Mouse (Mus musculus) thymus, postnatal 4 days (tissue): Measurements from ENCODE around the gene D330045A20Rik.
"Not testable (repeated sequence)": the region's sequence is repeated elsewhere in the genome, so short reads cannot be mapped to it uniquely, and the experiment has no call there.

Source experiments
- DNase-seq: peaks from one replicate; pipeline ENCODE4 v3.0.0; 2021

D330045A20Rik gene

GRCm38 (mm10) chrX:139480022-139480894 lies at the start of gene D330045A20Rik:
TSS of gene D330045A20Rik (plus strand) at chrX:139480367.
- DNase-seq = no peak

- DNase-seq = no peak
Observed at GRCm38 (mm10) chrX:139432550-139432949, 47.6 kb upstream of the D330045A20Rik start.

GRCm38 (mm10) chrX:139435202-139435601 lies 45.0 kb upstream of the D330045A20Rik start:
- no peak for DNase-seq

GRCm38 (mm10) chrX:139441057-139441456 lies 39.1 kb upstream of the D330045A20Rik start:
- DNase-seq = not testable (repeated sequence)

GRCm38 (mm10) chrX:139456812-139457211 lies 23.4 kb upstream of the D330045A20Rik start:
- no peak for DNase-seq

GRCm38 (mm10) chrX:139482083-139482482 lies 1.9 kb downstream of the D330045A20Rik start:
- no peak for DNase-seq

GRCm38 (mm10) chrX:139484974-139485373 lies 4.8 kb downstream of the D330045A20Rik start:
- DNase-seq = no peak

- DNase-seq = no peak
Observed at GRCm38 (mm10) chrX:139516156-139516555, 36.0 kb downstream of the D330045A20Rik start.

GRCm38 (mm10) chrX:139519251-139519650 lies 39.1 kb downstream of the D330045A20Rik start:
- DNase-seq = no peak

- DNase-seq = no peak
Observed at GRCm38 (mm10) chrX:139524303-139525091, 44.3 kb downstream of the D330045A20Rik start.

GRCm38 (mm10) chrX:139525724-139526123 lies 45.6 kb downstream of the D330045A20Rik start:
- DNase-seq = no peak

GRCm38 (mm10) chrX:139526984-139527383 lies 46.8 kb downstream of the D330045A20Rik start:
- no peak for DNase-seq

GRCm38 (mm10) chrX:139529678-139530077 lies 49.5 kb downstream of the D330045A20Rik start:
- DNase-seq = no peak

GRCm38 (mm10) chrX:139532293-139532692 lies 52.1 kb downstream of the D330045A20Rik start:
- no peak for DNase-seq

- no peak for DNase-seq
Observed at GRCm38 (mm10) chrX:139537641-139538397, 57.7 kb downstream of the D330045A20Rik start.

- DNase-seq = no peak
Observed at GRCm38 (mm10) chrX:139543726-139544125, 63.6 kb downstream of the D330045A20Rik start.

- no peak for DNase-seq
Observed at GRCm38 (mm10) chrX:139550456-139550855, 70.3 kb downstream of the D330045A20Rik start.

- DNase-seq = no peak
Observed at GRCm38 (mm10) chrX:139552090-139552489, 71.9 kb downstream of the D330045A20Rik start.

GRCm38 (mm10) chrX:139562255-139562924 lies 82.2 kb downstream of the D330045A20Rik start:
- no peak for DNase-seq

GRCm38 (mm10) chrX:139562925-139563461 lies 82.8 kb downstream of the D330045A20Rik start, which contains the start of gene Rnf128:
TSS of gene Rnf128 (plus strand) at chrX:139563316.
- no peak for DNase-seq

- no peak for DNase-seq
Observed at GRCm38 (mm10) chrX:139570054-139570453, 89.9 kb downstream of the D330045A20Rik start.
